Mouse (Mus musculus): Measurements from ENCODE around the gene Osbpl10.

GRCm38 (mm10) chr9:115007776-115008175 is 29.4 kb downstream of the Osbpl10 start:
- TF ChIP-seq POLR2A (IDR thresholded peaks at IDR 0.05; ENCODE audit: borderline replicate concordance, control insufficient read depth, low read depth, low read length): no peak
- no peak for TF ChIP-seq CTCF (IDR thresholded peaks at IDR 0.05; ENCODE audit: control insufficient read depth, insufficient read depth, low read length)

Data from bone marrow, adult 2 months (tissue).